Mouse (Mus musculus): ENCODE measurements around the gene Akap8. TPM values are rescaled to one million over a fixed set of nuclear protein-coding genes. Genes with fewer than 3 reads are reported as not detected.
A peak's percentile ranks its signal among the peaks of the same experiment; 100 is the strongest.

Gene Akap8
- total and polyA plus RNA-seq, 3 experiments = 67.3 to 272 (median 132) TPM

DNA sequence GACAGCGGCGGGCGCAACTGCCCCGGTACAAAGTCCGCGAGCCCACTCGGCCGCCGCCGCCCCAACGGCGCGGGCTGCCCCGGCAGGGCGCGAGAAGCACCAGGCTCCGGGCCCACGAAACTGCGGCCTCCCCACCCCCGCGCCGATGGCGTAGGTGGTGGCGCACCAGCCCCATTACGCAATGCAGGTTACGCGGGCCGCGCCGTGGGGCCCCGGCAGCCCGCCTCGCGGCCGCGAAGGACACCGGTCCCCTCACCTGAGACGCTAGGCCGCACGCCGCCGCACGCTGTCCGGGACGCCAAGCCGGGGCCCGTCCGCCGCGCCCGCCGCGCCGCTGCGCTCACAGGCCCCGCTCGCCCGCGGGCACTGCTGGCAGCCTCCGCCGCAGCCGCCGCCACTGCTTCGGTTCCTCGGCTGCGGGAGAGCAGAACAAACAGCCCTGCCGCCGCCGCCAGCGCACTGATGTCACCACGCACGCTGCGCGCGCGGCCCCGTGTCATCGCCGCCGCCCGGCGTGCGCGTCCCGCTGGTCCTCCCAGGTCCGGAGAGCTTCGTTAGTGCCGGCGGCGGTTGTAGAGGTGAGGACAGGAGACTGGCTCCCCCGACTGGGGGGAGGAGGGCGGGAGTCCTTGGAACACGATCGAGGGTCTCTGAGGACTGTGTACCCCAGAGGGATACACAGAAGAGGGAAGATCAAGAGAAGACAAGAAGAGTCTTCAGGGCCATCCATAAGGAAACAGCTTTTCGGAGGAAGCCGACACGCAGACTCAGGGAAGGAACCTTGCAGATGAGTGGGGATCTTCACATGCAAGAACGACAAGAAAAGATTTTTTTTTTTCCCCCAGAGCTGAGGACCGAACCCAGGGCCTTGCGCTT is 36.5 kb downstream of the Akap8 start, which contains the start of gene Brd4:
Gene Brd4, minus strand, starts transcription at position 461 of the 876 bp plus-strand sequence.
- peaks cover 16% of the 10 kb centered on the region for H3K36me3 ChIP-seq (replicated peaks)
- no peak for TF ChIP-seq TAL1 (conservative IDR thresholded peaks at IDR 0.05; ENCODE audit: low read depth, low read length)
- no peak for TF ChIP-seq GATA1 (IDR thresholded peaks at IDR 0.05; ENCODE audit: borderline replicate concordance, low read length)
- no peak for TF ChIP-seq POLR2AphosphoS5 (IDR thresholded peaks at IDR 0.05; ENCODE audit: insufficient replicate concordance, low read depth, low read length)
- no peak for TF ChIP-seq GATA2 (IDR thresholded peaks at IDR 0.05; ENCODE audit: borderline replicate concordance, low read depth, low read length)
- peak; percentile 93 for DNase-seq (ENCODE audit: low spot score)

DNA sequence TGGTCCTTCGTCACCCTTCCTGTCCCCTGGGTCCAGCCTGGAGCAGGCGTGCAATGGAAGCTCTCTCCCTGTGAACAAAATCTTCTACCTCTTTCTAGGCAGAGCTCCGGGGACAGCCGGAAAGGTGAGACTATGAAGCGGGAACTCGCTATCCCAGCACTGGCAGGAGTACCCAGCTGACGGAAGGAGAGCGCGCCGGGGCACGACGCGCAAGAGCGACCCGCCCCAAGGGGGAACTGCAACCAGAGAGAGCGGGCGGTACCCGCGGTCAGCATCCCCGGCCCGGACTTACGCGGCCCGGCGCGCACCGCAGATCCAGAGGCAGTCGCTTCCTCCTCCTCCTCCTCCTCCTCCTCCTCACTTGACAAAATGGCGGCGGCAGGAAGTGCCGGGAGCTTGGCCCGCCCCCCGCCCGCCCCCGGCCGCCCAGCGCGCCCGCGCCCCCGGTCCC is 37.2 kb downstream of the Akap8 start:
- Histone ChIP-seq H3K9me3 (replicated peaks) (no peaks in the 10 kb centered on the region), H3K4me1 (ENCODE audit: insufficient read depth, low read depth, low read length) (peaks cover 46% of the 10 kb centered on the region), H3K4me3 (ENCODE audit: low read depth, low read length) (peak overlapping the region; percentile 97), H3K27me3 (ENCODE audit: insufficient read depth, low read length) (no peaks in the 10 kb centered on the region), H3K36me3 (replicated peaks) (peaks cover 18% of the 10 kb centered on the region)
- TF ChIP-seq TAL1 (conservative IDR thresholded peaks at IDR 0.05; ENCODE audit: low read depth, low read length) (no peak), GATA1 (IDR thresholded peaks at IDR 0.05; ENCODE audit: borderline replicate concordance, low read length) (no peak), POLR2AphosphoS5 (IDR thresholded peaks at IDR 0.05; ENCODE audit: insufficient replicate concordance, low read depth, low read length) (no peak), CTCF (IDR thresholded peaks at IDR 0.05; ENCODE audit: low read depth, low read length) (no peak), GATA2 (IDR thresholded peaks at IDR 0.05; ENCODE audit: borderline replicate concordance, low read depth, low read length) (no peak)
- DNase-seq (ENCODE audit: low spot score) (peak; percentile 68), ATAC-seq (ENCODE audit: extremely low read depth, insufficient number of reproducible peaks, low FRiP score, poor library complexity, severe bottlenecking) (peak; percentile 48)

More for the DNA sequence above, 36.5 kb downstream of the Akap8 start, which contains the start of gene Brd4:
- ATAC-seq (ENCODE audit: extremely low read depth, insufficient number of reproducible peaks, low FRiP score, poor library complexity, severe bottlenecking) = peak; percentile 52
- no peaks in the 10 kb centered on the region for H3K27me3 ChIP-seq (ENCODE audit: insufficient read depth, low read length)
- peak within 1 kb of the TSS; percentile 97 for H3K4me3 ChIP-seq (ENCODE audit: low read depth, low read length)
- H3K9me3 ChIP-seq (replicated peaks) = no peaks in the 10 kb centered on the region
- H3K4me1 ChIP-seq (ENCODE audit: insufficient read depth, low read depth, low read length) = peaks cover 42% of the 10 kb centered on the region

DNA sequence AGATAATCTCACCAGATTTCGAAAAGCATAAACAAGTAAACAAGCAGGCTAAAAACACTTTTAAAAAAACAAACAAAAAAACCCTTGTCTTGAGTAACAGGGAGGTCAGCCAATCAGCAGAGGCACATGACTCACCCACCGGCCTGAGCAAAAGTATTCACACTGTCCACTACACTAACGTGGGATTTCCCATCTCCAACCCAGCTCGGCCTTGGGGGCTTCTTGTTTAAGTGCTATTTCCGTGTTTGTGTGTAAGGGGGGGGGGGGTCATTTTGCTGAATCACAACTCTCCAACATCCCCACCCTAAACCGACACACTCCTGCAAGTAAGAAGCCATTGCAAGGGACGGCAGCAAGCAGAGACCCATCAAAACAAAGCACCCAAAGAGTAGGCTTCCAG is 37.7 kb downstream of the Akap8 start:
- Histone ChIP-seq H3K27me3 (ENCODE audit: insufficient read depth, low read length) (no peaks in the 10 kb centered on the region), H3K4me1 (ENCODE audit: insufficient read depth, low read depth, low read length) (peaks cover 49% of the 10 kb centered on the region), H3K36me3 (replicated peaks) (peaks cover 18% of the 10 kb centered on the region), H3K4me3 (ENCODE audit: low read depth, low read length) (peak overlapping the region; percentile 97), H3K9me3 (replicated peaks) (no peaks in the 10 kb centered on the region)
- TF ChIP-seq TAL1 (conservative IDR thresholded peaks at IDR 0.05; ENCODE audit: low read depth, low read length) (no peak), GATA2 (IDR thresholded peaks at IDR 0.05; ENCODE audit: borderline replicate concordance, low read depth, low read length) (no peak), POLR2AphosphoS5 (IDR thresholded peaks at IDR 0.05; ENCODE audit: insufficient replicate concordance, low read depth, low read length) (no peak), CTCF (IDR thresholded peaks at IDR 0.05; ENCODE audit: low read depth, low read length) (no peak), GATA1 (IDR thresholded peaks at IDR 0.05; ENCODE audit: borderline replicate concordance, low read length) (no peak)
- ATAC-seq (ENCODE audit: extremely low read depth, insufficient number of reproducible peaks, low FRiP score, poor library complexity, severe bottlenecking) (0 out of 2 replicates have a peak, but pooled peaks have one; percentile 23), DNase-seq (ENCODE audit: low spot score) (peak; percentile 16)

DNA sequence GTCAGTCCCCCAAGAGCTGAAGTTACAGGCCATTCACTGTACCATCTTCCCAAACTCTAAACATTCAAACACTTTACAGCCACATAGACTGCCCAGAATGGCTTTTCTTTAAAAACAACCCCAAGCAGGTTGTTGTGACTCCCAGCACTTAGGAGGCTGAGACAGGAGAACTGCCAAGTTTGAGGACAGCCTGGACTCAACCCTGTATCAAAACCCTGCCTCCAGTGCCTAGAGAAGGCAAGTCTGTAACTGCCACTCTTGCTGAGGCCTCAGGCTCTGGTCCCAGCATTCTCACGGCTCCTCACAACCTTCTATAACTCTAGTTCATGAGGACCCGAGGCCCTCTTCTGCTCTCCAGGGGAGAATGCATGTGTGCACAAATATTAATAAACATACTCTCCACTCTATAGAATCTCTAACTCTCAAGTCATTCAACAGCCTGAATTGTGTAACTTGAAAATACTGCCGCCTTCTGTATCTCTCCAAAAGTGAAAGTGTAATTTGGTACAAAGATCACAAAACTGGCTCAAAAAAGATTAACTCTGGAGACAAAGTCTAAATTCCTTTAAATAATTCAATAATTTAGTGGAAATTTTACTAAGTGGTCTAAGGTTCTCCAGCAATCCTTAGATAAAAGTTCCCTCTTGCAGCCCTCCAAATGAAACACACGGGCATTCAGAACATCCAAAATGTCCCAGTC is 39.3 kb downstream of the Akap8 start:
- H3K36me3 ChIP-seq (replicated peaks) = peaks cover 15% of the 10 kb centered on the region
- H3K9me3 ChIP-seq (replicated peaks) = no peaks in the 10 kb centered on the region
- DNase-seq (ENCODE audit: low spot score) (no peak), ATAC-seq (ENCODE audit: extremely low read depth, insufficient number of reproducible peaks, low FRiP score, poor library complexity, severe bottlenecking) (no peak)
- H3K27me3 ChIP-seq (ENCODE audit: insufficient read depth, low read length) = no peaks in the 10 kb centered on the region
- TF ChIP-seq TAL1 (conservative IDR thresholded peaks at IDR 0.05; ENCODE audit: low read depth, low read length) (no peak), POLR2AphosphoS5 (IDR thresholded peaks at IDR 0.05; ENCODE audit: insufficient replicate concordance, low read depth, low read length) (no peak), CTCF (IDR thresholded peaks at IDR 0.05; ENCODE audit: low read depth, low read length) (no peak), GATA1 (IDR thresholded peaks at IDR 0.05; ENCODE audit: borderline replicate concordance, low read length) (no peak), GATA2 (IDR thresholded peaks at IDR 0.05; ENCODE audit: borderline replicate concordance, low read depth, low read length) (no peak)
- peak overlapping the region; percentile 54; the same call in 1 of the 2 replicates for H3K4me3 ChIP-seq (ENCODE audit: low read depth, low read length)
- H3K4me1 ChIP-seq (ENCODE audit: insufficient read depth, low read depth, low read length) = peaks cover 44% of the 10 kb centered on the region

DNA sequence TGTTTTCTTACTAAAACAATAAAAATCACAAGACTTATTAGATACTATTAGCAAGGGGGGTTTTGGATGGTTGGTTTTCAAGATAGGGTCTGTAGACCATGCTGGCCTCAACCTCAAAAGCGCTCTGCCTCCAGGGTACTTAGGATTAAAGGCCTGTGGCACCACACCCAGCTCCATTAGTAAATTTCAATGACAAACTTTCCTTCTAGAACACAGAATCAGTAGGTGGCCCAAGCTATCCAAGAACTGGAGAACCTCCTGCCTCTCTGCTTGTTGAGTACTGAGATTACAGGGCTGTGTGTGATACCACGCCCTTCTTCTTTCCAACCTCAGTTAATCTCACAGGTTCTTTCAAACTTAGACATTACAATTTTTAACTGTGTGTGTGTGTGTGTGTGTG is 39.9 kb downstream of the Akap8 start:
- H3K27me3 ChIP-seq (ENCODE audit: insufficient read depth, low read length) = no peaks in the 10 kb centered on the region
- peaks cover 15% of the 10 kb centered on the region for H3K36me3 ChIP-seq (replicated peaks)
- peaks cover 44% of the 10 kb centered on the region for H3K4me1 ChIP-seq (ENCODE audit: insufficient read depth, low read depth, low read length)
- ATAC-seq (ENCODE audit: extremely low read depth, insufficient number of reproducible peaks, low FRiP score, poor library complexity, severe bottlenecking) (no peak), DNase-seq (ENCODE audit: low spot score) (no peak)
- no peaks in the 10 kb centered on the region for H3K9me3 ChIP-seq (replicated peaks)
- H3K4me3 ChIP-seq (ENCODE audit: low read depth, low read length) = peak overlapping the region; percentile 54; the same call in 1 of the 2 replicates
- TF ChIP-seq CTCF (IDR thresholded peaks at IDR 0.05; ENCODE audit: low read depth, low read length) (no peak), POLR2AphosphoS5 (IDR thresholded peaks at IDR 0.05; ENCODE audit: insufficient replicate concordance, low read depth, low read length) (no peak), GATA2 (IDR thresholded peaks at IDR 0.05; ENCODE audit: borderline replicate concordance, low read depth, low read length) (no peak)

DNA sequence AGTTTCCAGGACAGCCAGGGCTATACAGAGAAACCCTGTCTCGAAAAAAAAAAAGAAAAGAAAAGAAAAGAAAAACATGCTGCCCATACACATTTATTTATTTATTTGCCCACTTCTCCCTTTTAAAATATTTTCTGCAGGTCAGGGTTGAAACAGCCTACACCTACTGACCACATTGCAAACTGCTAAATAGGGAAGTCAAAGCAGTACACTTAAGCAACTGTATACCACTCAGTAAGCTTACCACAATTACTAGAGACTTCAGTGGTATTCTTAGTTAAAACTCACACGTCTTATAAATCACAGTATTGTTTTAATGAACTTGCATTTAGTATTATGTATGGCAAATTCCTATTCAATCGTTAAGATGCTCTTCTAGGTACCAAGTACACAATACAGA is 40.5 kb downstream of the Akap8 start:
- Histone ChIP-seq H3K4me1 (ENCODE audit: insufficient read depth, low read depth, low read length) (peaks cover 47% of the 10 kb centered on the region), H3K9me3 (replicated peaks) (no peaks in the 10 kb centered on the region), H3K27me3 (ENCODE audit: insufficient read depth, low read length) (no peaks in the 10 kb centered on the region), H3K4me3 (ENCODE audit: low read depth, low read length) (no peak overlapping the region), H3K36me3 (replicated peaks) (peaks cover 20% of the 10 kb centered on the region)
- no peak for ATAC-seq (ENCODE audit: extremely low read depth, insufficient number of reproducible peaks, low FRiP score, poor library complexity, severe bottlenecking)
- no peak for TF ChIP-seq POLR2AphosphoS5 (IDR thresholded peaks at IDR 0.05; ENCODE audit: insufficient replicate concordance, low read depth, low read length)
- TF ChIP-seq CTCF (IDR thresholded peaks at IDR 0.05; ENCODE audit: low read depth, low read length) = no peak
- TF ChIP-seq TAL1 (conservative IDR thresholded peaks at IDR 0.05; ENCODE audit: low read depth, low read length) = no peak
- no peak for TF ChIP-seq GATA2 (IDR thresholded peaks at IDR 0.05; ENCODE audit: borderline replicate concordance, low read depth, low read length)
- no peak for TF ChIP-seq GATA1 (IDR thresholded peaks at IDR 0.05; ENCODE audit: borderline replicate concordance, low read length)
- DNase-seq (ENCODE audit: low spot score) = no peak

Data from G1E (cell line).